Mouse (Mus musculus) forebrain, embryonic 16.5 days (tissue): ENCODE measurements at regions not wholly inside any gene's neighbourhood (a gene's known extent, or its start where the extent isn't known, plus 50 kb on each side); places are given as distances from the start of the nearest gene placed in this dataset.

Experiments used
- ATAC-seq: fragments of 200-750 bp; cut with Nextera tagmentation; 2 replicates; pipeline ENCODE4 v1.8.0; 2017; ENCODE audit warnings: mild to moderate bottlenecking, moderate library complexity
- H3K27ac ChIP-seq: fragments of 300-500 bp; sonication (generic); 2 replicates; pipeline ENCODE4 v1.5.1; 2014; ENCODE audit warnings: low read length, control low read depth
- H3K27me3 ChIP-seq: fragments of 300-500 bp; sonication (generic); replicated peaks from 2 replicates; pipeline ENCODE4 v1.6.1; 2014; ENCODE audit warnings: low read length; ENCODE audit not compliant: control insufficient read depth, insufficient read depth
- H3K36me3 ChIP-seq: fragments of 300-500 bp; sonication (generic); 2 replicates; pipeline ENCODE4 v1.6.1; 2014; ENCODE audit not compliant: control insufficient read depth, insufficient read depth
- H3K4me1 ChIP-seq: fragments of 300-500 bp; sonication (generic); replicated peaks from 2 replicates; pipeline ENCODE4 v1.6.1; 2014; ENCODE audit warnings: low read length; ENCODE audit not compliant: control insufficient read depth, insufficient read depth
- H3K4me2 ChIP-seq: fragments of 300-500 bp; sonication (generic); 2 replicates; pipeline ENCODE4 v1.6.1; 2014; ENCODE audit warnings: mild to moderate bottlenecking, low read length, control low read depth
- H3K4me3 ChIP-seq: fragments of 300-500 bp; sonication (generic); replicated peaks from 2 replicates; pipeline ENCODE4 v1.5.1; 2014; ENCODE audit warnings: mild to moderate bottlenecking, low read length, control low read depth
- H3K9ac ChIP-seq: fragments of 300-500 bp; sonication (generic); replicated peaks from 2 replicates; pipeline ENCODE4 v1.6.1; 2014; ENCODE audit warnings: low read depth, low read length, control low read depth
- H3K9me3 ChIP-seq: fragments of 300-500 bp; sonication (generic); 2 replicates; pipeline ENCODE4 v1.6.1; 2016; ENCODE audit warnings: low read length; ENCODE audit not compliant: control insufficient read depth
- WGBS: fragments of 180-500 bp; shearing (Covaris S2); extraction: QIAGEN DNeasy Blood & Tissue Kit; methylation state at CpG from one replicate; pipeline ENCODE4 v1.1.7; 2014; 5-methylcytosine and 5-hydroxymethylcytosine counted together

GRCm38 (mm10) chrX:40874537-40874936 lies 526.1 kb upstream of the Gria3 start:
- Histone ChIP-seq H3K9me3 (no peaks in the 10 kb centered on the region), H3K27ac (no peak overlapping the region), H3K9ac (no peak overlapping the region), H3K4me1 (no peaks in the 10 kb centered on the region), H3K27me3 (no peaks in the 10 kb centered on the region), H3K4me3 (no peak overlapping the region), H3K4me2 (no peak overlapping the region), H3K36me3 (no peaks in the 10 kb centered on the region)
- WGBS = 23% methylated on average over 3 of the region's 3 CpGs
- peak; percentile 59; the same call in 1 of the 2 replicates for ATAC-seq

DNA sequence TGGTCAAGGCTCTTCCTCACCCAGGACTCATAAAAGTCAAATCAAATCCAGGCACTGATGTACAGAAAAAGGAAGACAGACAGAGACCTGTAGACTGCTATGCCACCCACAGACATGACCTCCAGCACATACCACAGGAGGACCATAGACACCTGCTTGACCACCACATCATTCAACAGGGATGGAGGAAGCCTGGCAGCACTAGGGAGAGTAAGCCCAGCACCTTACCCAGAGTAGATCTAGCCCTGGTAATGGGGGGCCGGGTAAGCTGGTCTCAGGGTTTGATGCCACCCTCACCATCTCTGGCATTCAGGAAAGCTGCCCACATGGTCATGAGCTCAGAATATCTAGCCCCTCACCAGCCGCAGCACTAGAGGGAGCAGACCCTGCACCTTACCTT lies 480.2 kb upstream of the Gria3 start:
- ATAC-seq = no peak
- Histone ChIP-seq H3K27me3 (no peaks in the 10 kb centered on the region), H3K4me1 (no peaks in the 10 kb centered on the region), H3K9ac (no peak overlapping the region), H3K4me2 (no peak overlapping the region), H3K36me3 (no peaks in the 10 kb centered on the region), H3K4me3 (no peak overlapping the region), H3K27ac (no peak overlapping the region), H3K9me3 (no peaks in the 10 kb centered on the region)
- 87% methylated on average over 2 of the region's 2 CpGs for WGBS
